Mouse (Mus musculus) ES-E14 (cell line): ENCODE measurements around the gene Man1c1.

ENCODE experiments used
- CHD2 ChIP-seq: IDR thresholded peaks from 2 replicates; pipeline ENCODE4 v1.6.1; 2014; ENCODE audit warnings: mild to moderate bottlenecking, low read depth, low read length, inconsistent platforms
- HCFC1 ChIP-seq: IDR thresholded peaks from 2 replicates; pipeline ENCODE4 v1.6.1; 2012; ENCODE audit warnings: low read length, inconsistent platforms, borderline replicate concordance; ENCODE audit not compliant: insufficient read depth
- MAFK ChIP-seq: IDR thresholded peaks from 2 replicates; pipeline ENCODE4 v1.6.1; 2014; ENCODE audit warnings: mild to moderate bottlenecking, low read depth, low read length, inconsistent platforms; ENCODE audit not compliant: insufficient read depth
- ZC3H11A ChIP-seq: IDR thresholded peaks from 2 replicates; pipeline ENCODE4 v1.6.1; 2012; ENCODE audit warnings: low read depth, mild to moderate bottlenecking, inconsistent platforms, low read length, borderline replicate concordance
- ZNF384 ChIP-seq: IDR thresholded peaks from 2 replicates; pipeline ENCODE4 v1.6.1; 2012; ENCODE audit warnings: low read depth, low read length, inconsistent platforms

- TF ChIP-seq MAFK, result no peak
- TF ChIP-seq HCFC1, result no peak
- TF ChIP-seq CHD2, result no peak
- no peak for TF ChIP-seq ZC3H11A
- TF ChIP-seq ZNF384, result no peak
Observed at GRCm38 (mm10) chr4:134741949-134742348, 37.9 kb upstream of the Man1c1 start.
